Mouse (Mus musculus) urinary bladder, adult 2 months (tissue): Measurements from ENCODE around the gene Cdc25b. TPM values are rescaled to one million over a fixed set of nuclear protein-coding genes. Genes with fewer than 3 reads are reported as not detected.

Experiments used
- DNase-seq: peaks from one replicate; pipeline ENCODE4 v3.0.0; 2022; ENCODE audit warnings: low spot score
- polyA plus RNA-seq: library from polyadenylated mRNA; depleted of rRNA; stranded (reverse); fragments of >200 nt; gene quantifications from 2 replicates; pipeline ENCODE4 v1.2.3, GENCODE M21; 2012; rRNA removed

Gene Cdc25b
- 38.9 and 39.3 TPM in 2 replicates for polyA plus RNA-seq

DNA sequence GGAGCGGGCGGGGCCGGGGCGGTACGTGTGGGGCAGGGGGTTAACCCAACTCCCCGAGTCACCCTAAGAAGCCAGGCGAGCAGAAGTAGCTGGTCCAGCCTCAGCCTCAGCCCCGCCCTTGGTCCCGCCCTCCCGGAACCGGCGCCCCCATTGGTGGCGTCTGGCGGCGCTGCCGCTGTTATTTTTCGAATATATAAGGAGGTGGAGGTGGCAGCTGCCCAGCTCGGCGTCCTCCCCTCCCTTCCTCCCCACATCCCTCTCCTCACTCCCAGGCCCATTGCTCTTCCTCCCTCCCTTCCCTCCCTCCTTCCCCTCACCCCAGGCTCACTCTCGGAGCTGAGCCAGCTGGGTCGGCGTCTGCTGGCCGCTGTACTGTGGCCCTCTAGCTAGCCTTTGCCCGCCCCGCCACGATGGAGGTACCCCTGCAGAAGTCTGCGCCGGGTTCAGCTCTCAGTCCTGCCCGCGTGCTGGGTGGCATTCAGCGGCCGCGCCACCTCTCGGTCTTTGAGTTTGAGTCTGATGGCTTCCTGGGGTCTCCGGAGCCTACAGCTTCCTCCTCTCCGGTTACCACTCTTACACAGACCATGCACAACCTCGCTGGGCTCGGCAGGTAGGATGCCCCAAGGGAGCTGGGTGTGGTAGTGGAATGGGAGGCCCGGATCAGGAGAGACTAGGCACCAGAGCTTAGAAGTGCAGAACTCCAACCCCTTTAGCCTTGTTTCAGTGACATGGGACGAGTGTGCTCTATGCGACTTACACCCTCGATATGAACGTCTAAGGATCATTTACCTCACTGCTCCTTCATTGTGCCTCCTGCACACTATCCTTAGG, at the start of gene Cdc25b, which contains the start of gene Spef1:
TSS of gene Cdc25b (plus strand) at position 179 of the 831 bp plus-strand sequence.
TSS of gene Spef1 (minus strand) at position 512 of the 831 bp plus-strand sequence.
- DNase-seq = peak; percentile 71

DNA sequence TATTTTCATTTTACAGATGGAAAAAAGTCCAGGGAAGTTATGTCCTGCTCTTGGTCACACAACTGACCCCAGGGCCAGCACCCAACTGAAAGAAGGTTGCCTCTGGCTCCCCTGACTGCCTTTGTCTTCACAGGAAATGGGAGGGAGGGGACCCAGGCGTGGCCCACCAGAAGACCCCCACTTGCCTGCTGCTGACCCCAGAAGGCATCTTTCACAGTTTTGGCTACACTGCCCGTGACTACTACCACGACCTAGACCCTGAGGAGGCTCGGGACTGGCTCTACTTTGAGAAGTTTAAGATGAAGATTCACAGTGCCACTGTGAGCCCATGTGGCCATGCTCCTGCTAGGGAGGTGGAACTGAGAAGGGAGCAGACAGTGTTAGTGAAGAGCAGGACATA, 48.5 kb upstream of the Cdc25b start:
- peak; percentile 10 for DNase-seq

DNA sequence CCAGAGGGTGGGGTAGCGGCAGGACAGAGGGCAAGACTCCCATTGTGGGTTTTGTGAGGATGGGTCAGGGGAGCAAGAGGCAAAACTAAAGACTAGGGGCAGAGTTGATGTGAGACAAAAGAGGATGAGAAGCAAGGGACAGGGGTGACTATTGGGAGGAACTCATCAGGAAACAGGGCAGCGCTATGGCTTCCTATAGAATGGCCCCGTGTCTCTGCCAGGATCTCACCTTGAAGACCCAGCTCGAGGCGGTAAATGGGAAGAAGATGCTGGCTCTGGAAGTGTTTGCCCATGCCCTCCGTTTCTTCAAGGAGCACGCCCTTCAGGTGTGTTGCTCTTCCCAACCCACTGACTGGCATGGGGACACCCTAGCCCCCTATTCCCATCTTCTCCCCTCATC, 48.0 kb upstream of the Cdc25b start:
- DNase-seq = peak; percentile 17

DNA sequence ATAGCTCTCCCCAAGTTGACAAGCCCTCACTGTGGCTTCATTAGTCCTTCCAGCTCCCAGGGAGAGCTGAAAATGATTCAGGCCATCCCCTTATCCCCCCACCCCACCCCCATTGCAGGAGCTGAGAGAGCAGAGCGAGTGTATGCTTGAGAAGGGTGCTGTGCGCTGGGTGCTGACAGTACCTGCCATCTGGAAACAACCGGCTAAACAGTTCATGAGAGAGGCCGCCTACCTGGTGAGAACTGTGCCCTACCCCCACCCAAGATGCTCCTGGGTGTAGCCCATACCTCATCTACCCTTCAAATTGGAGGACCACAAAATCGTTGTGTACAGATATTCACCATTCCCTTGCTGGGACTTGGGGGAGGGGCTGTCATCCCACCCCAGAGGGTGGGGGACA, 47.5 kb upstream of the Cdc25b start:
- no peak for DNase-seq

DNA sequence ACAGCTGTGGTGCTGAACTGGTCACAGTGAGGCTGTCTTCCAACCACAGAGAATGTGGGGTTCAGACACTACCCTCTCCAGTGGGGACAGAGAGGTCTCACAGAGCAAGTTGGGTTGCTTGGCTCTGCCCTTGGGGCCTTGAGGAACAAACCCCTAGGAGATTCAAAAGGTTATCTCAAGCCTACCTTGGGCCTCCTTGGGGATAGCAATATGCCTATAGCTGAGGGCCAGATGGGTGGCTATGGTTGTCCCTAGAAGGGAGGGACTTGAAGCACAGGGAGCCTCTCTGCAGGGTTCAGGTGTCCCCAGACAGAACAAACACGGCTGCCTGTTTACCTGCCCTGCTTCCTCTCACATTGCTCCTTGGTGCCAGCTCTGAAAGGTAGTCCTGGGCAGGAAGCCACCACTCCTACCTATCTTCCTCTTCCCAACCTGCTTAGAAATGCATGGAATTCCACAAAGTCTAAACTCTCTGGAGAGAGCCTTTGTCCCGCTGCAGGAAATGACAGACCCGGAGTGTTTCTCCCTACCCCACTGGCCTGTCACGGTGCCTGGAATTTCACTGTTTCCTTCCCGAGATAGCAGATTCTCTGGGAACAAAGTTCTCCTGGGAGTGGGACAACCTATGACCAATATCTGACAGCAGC, 46.7 kb upstream of the Cdc25b start:
- DNase-seq = no peak

DNA sequence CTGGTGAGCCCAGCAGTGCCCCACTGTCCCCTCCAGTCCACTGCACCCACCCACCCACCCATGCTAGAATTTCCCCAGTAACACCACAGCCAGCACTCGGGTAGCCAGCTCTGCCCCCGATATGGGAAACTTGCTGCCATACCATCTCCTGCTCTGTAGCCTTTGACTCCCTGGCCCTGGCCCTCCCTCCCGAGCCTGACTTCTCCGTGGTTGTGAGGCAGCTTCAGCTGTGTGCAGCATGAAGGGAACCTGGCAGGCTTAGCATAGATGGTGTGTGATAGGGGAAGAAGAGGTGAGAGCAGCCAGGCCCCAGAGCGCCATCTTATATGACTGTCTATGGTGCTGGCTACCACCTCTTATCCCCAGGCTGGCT, 46.2 kb upstream of the Cdc25b start:
- no peak for DNase-seq

DNA sequence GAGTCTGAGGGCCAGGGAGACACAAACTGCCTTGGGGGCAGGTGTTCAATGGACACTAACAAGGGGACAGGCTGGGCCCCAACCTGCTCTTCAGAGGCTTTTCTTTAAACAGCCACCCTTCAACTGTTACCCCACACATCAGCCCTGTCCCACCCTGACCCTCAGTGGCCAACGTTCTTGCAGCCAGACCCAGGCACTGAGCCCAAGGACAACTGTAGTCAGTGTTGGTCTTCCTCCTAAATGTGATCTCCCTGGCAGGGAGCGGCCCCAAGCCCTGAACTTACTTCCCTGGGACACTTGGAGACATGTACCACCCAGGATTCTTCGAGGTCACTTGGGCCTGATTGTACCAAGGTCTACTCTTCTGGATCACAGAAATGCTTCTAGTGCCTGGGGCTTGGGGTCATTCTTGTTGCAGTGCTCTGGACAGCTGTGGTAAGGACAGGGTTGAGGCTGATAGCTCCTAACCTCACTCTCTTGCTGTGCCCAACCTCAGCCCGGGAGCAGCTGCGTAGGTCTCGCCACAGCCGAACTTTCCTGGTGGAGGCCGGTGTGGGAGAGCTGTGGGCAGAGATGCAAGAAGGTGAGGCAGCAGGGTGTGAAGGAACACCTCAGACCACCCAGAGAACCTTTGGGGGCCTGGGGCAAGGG, 45.3 kb upstream of the Cdc25b start:
- DNase-seq = no peak

DNA sequence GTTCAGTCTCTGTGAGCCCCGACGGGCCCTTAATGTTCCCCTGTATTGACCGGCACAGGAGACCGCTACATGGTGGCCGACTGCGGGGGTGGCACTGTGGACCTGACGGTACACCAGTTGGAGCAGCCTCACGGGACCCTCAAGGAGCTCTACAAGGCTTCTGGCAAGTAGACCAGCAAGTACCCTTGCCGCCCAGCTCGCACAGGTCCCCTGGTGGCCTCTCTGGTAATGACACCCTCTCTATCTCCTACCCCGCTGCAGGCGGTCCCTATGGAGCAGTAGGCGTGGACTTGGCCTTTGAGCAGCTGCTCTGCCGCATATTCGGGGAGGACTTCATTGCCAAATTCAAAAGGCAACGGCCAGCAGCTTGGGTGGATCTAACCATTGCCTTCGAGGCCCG, 44.2 kb upstream of the Cdc25b start:
- no peak for DNase-seq

DNA sequence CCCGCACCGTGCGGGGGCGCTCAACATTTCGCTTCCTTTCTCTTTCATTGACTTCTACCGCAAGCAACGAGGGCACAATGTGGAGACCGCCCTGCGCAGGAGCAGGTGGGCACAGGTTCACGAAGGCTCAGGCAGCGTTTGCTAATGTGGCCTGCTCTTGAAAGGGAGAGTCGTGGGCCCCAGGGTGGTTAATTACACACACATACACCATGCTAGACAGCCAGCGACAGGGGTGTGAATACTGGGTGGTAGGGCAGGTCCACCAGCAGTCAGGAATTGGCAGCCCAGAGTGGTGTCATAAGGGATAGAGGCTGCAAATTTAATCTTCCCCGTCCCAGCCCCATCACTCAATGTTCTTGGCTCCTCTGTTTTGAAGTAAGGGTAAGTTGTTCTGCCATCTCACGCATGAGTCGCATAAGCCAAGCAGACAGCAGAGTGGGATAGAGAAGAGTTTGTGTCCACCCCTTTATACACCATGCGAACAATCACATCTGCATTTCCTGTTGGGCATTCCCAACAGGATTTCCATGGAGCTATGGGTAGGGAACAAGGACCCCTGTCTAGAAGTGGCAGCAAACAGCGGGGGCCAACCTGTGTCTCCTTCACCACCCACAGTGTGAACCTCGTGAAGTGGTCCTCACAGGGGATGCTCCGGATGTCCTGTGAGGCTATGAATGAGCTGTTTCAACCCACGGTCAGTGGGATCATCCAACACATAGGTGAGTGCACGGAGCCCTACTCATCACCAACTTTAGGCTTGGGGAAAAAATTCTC, 43.6 kb upstream of the Cdc25b start:
- no peak for DNase-seq

DNA sequence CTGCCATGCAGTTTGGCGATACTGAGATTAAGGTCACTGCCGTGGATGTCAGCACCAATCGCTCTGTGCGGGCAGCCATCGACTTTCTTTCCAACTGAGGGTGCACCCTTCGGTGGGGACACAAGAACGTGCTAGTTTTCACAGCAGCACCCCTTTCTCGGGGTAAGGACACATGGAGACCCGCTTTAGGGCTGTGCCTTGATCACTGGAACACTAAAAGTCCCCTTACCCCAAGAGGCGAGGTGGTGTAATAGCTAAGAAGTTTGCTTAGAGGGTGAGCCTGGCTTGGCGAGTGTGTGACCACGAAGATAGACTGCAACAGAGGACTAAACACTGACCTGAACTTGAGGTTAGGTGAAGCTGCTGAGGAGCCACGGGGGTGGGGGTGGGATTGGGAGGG, 41.6 kb upstream of the Cdc25b start:
- DNase-seq = no peak

DNA sequence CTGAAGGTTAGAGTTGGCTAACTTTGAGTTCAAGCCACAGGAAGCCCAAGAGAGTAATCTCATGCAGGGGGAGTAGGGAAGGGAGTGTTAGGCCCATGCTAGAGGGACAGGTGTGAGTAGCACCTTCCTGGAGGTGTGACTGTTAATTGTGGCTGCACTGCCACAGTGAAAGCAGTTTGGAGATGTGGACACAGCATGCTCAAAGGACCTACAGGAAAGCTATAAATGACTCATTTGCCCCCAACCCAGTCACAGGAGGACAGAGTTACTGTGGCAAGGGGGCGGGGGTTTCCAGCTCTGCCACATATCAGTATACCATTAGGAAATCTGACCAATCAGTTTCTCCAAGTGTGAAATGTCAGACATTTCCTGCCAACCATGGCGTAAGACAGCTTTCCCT, 41.2 kb upstream of the Cdc25b start:
- no peak for DNase-seq

DNA sequence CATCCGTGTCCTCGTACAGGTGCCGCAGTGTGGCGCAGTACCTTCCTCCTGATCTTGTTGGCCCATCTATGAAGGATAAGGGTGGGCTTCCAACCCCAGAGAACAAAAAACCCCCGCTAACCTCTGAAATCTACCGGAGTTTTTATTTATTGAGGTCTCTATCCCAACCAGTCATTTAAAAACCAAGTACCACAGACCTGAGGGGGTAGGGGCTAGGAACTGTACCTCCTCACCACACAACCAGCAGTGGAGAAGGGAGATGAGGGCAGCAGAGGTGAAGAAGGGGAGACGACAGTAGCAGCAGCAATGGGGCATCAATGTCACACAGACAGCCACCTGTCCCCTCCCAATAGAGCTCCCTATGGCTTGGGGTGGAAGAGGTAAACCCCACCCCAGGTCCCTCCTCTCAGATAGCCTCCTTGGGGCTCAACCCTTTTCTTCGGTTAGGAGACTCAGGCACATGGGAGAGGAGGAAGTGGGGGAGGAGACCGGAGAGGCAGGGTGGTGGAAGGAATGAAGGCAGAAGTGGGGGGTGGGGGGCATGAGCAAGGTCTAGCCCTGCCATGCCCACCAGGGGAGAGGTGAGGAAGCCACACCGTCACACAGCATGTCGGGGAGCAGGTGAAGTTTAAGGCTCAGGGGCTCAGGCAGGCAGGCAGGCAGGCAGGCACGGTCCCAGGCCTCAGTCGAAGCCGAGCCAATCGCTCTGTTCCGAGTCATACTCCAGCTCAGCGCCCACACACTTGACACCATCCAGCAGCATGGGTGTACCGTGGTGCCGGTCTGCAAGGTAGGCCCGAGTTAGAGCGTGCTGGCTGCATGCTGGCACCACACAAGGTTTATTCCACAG, 40.3 kb upstream of the Cdc25b start:
- no peak for DNase-seq

DNA sequence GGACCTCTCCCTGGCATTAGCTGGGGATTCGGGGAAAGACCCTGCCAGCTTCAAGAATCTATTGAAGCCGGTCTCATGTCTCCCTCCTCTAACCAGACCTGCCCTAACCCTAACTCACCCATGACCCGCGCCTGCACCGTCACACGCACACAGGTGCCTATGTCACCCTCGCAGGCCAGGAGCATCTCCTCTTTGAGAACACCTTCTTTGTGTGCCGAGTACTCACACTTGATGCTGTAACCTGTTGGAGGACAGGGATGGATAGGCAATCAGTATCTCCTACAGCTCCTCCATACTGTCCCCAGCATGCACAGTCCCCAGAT, 39.7 kb upstream of the Cdc25b start:
- no peak for DNase-seq

DNA sequence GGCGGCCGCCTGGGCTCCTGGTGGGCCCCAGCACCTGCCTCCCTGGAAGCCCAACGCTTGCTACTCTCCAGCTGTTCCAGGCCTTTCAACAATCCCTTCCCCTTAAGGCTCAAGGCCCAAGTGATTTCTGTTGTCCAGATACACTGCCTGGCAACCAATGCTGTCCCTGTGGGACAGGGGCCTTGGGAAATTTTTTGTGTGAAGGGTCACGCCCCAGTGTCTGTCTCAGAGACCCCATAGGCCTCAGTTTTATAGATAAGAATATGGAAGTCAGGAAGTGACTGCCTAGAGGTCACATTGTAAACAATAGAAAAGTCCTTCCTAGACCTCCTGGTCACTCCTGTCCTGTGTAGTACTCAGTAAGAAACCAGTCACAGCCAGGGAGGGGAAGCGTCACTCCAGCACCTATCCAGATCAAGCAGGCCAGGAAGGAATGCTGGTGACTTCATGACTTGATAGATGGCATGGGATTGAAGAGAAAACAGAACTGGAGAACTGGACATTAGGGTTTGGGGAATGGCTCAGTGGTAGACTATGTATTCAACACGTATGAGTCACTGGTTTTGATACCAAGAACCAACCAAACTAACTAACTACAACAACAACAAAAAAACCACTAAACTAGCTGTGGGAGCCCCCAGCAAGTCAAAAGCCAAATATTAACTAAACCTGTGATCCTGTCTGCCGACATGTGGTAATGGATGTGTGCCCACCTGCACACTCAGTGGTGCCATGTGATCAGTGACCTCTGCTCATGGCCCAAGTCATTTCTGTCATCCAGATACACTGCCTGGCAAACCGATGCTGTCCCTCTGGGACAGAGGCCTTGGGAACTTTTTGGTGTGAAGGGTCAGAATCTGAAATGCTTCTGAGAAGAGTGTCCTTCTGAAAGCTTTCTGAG, 38.1 kb upstream of the Cdc25b start:
- no peak for DNase-seq

DNA sequence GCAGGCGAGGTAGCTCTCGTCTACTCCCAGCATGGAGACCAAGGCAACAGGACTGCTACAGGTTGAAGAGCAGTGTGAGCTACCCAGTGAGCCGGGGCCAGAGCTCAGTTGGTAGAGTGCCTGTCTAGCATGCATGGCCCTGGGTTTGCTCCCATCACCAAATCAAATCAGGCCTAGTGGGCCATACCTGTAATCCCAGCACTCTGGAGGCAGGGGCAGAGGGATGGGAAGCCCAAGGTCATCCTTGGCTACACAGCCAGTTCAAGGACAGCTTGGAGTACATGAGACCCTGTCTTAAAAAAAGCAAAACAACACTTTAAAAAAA, 37.5 kb upstream of the Cdc25b start:
- no peak for DNase-seq

DNA sequence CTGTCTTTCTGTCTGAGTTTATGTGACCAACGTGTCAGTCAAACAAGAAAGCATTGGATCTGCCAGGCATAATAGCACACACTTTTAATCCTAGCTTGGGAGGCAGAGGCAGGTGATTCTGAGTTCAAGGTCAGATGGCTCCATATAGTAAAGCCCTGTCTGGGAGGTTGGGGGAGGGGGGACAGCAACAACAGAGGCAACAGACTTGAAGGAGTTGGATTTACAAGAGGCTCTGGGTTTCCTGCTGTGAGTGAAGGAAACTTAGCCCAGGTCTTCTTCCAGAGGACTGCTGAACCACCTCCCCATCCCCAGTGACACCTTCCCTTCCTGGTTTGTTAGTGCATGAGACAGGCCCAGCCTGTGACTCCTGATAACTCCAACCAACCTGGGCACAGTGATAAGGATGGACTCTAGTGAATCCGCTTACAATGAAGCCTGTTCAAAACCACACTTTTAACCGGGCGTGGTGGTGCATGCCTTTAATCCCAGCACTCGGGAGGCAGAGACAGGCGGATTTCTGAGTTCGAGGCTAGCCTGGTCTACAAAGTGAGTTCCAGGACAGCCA, 34.5 kb upstream of the Cdc25b start:
- no peak for DNase-seq

DNA sequence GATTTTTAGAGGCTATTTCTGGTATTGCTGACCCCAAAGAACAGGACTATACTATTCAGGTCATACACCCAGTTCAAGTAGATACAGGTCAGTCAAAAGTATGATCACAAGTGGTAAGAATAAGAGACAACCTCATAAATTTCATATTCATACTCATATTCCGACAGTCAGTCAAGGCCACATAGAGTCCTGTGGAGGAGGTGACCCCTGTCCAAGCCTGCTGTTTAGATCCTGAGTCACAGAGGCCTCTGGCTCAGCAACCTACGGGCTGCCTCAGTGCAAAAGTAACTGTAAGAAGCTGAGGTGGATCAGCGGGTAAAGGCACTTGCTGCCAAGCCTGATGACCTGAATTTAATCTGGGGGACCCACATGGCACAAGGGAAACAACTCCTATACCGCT, 32.7 kb upstream of the Cdc25b start:
- DNase-seq = no peak

DNA sequence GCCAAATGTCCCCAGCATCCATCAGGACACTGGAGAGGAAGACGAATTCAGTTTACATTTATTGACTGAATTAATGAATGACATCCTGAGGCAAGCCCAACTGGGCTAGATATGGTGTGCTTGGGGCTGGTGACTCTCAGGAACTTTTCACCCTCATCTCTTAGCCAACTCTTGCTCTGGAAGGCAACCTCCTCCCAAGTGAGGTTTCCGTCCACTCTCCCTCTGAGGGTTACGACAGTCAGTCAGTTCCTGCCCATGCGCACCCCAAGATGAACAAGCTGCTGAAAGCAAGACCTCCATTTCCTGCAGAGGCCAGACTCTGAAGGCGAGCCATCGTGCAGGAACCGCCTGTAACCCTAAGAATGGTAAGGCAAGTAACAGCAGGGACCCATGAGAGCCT, 29.8 kb upstream of the Cdc25b start:
- no peak for DNase-seq

DNA sequence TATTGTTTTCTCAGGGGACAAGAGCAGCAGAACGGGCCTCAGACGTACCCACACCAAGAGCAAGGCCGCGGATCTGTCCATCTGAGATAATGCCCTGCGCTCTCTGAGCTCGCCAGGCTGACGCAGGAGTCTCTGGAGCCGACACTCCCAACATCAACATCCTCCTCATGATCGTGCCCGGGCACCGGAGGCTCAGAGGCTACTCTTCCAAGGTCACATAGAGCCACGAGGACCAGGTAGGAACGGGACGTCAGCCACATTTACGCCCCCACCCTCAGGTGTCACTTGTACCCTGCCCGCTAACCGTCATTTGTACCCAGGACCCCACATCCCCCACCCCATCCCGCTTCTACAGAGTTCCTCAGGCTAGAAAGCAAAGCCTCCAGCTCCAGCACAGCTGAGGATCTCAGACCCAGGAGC, 27.2 kb upstream of the Cdc25b start:
- DNase-seq = no peak

DNA sequence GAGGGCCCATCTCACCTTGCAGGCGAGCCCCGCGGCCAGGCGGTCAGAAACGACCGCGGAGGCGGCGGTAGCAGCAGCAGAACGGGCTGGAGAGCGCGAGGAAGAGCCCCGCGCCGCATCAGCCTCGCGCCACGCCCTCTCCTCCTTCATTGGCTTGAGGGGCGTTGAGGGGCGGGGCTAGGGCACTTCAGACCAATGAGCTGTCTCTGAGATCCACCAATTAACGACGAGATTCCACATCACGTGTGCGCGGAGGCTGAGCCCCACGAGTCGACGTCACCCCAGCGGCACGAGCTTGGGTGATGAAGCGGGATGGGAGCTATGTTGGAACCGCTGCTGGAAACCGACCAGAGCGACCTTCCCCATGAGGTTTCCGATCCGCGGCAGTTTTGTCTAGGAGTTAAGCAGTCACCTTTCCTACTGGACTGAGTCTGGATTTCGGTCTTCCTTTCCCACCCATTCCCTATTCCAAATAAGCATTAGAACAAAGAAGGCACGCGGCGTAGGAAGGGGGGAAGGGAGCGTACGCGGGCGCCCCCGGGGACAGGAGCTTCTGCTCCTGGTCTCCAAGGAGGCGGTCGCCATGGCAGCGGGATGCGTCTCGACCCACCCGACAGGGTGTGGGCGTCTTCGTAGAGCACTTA, 26.7 kb upstream of the Cdc25b start, which contains the start of gene 1700037H04Rik:
TSS of gene 1700037H04Rik (minus strand) at position 144 of the 644 bp plus-strand sequence.
- peak; percentile 81 for DNase-seq
